Mouse (Mus musculus) kidney, postnatal 36 days (tissue): ENCODE measurements at regions not wholly inside any gene's neighbourhood (a gene's known extent, or its start where the extent isn't known, plus 50 kb on each side); places are given as distances from the start of the nearest gene placed in this dataset.

Experiments
- DNase-seq, 2 experiments: peaks; one replicate each; pipeline ENCODE4 v3.0.0; 2021 to 2022; ENCODE audit warnings: mixed read lengths in 2 of 2

GRCm38 (mm10) chr3:42129821-42130560 lies 387.6 kb downstream of the D3Ertd751e start:
- DNase-seq: no peak

GRCm38 (mm10) chr3:42132322-42132721 lies 389.9 kb downstream of the D3Ertd751e start:
- DNase-seq: no peak

- DNase-seq: no peak
These were observed 411.0 kb downstream of the D3Ertd751e start for GRCm38 (mm10) chr3:42153372-42153771.

- DNase-seq: no peak
These were observed 412.5 kb downstream of the D3Ertd751e start for GRCm38 (mm10) chr3:42154909-42155308.

GRCm38 (mm10) chr3:42163666-42164065 lies 421.3 kb downstream of the D3Ertd751e start:
- DNase-seq: no peak

GRCm38 (mm10) chr3:42199206-42199605 lies 456.8 kb downstream of the D3Ertd751e start:
- no peak for DNase-seq

GRCm38 (mm10) chr3:42201373-42201772 lies 459.0 kb downstream of the D3Ertd751e start:
- DNase-seq: no peak

- DNase-seq: no peak
These were observed 463.2 kb downstream of the D3Ertd751e start for GRCm38 (mm10) chr3:42205640-42206039.

GRCm38 (mm10) chr3:42211420-42211819 lies 469.0 kb downstream of the D3Ertd751e start:
- DNase-seq: no peak

GRCm38 (mm10) chr3:42212456-42212855 lies 470.0 kb downstream of the D3Ertd751e start:
- no peak for DNase-seq

GRCm38 (mm10) chr3:42213163-42213562 lies 470.8 kb downstream of the D3Ertd751e start:
- DNase-seq: no peak

GRCm38 (mm10) chr3:42214624-42215276 lies 472.3 kb downstream of the D3Ertd751e start:
- DNase-seq: peak; percentile 11 to 17

- no peak for DNase-seq
These were observed 476.3 kb downstream of the D3Ertd751e start for GRCm38 (mm10) chr3:42218719-42219118.

GRCm38 (mm10) chr3:42227679-42228398 lies 485.4 kb downstream of the D3Ertd751e start:
- DNase-seq: no peak

GRCm38 (mm10) chr3:42228399-42228755 lies 486.0 kb downstream of the D3Ertd751e start:
- DNase-seq: no peak

GRCm38 (mm10) chr3:42232268-42232667 lies 489.9 kb downstream of the D3Ertd751e start:
- no peak for DNase-seq

GRCm38 (mm10) chr3:42233756-42234155 lies 491.3 kb downstream of the D3Ertd751e start:
- no peak for DNase-seq

GRCm38 (mm10) chr3:42235515-42235914 lies 493.1 kb downstream of the D3Ertd751e start:
- no peak for DNase-seq
